Mouse (Mus musculus): Measurements from ENCODE around the gene Astn1. TPM values are rescaled to one million over a fixed set of nuclear protein-coding genes. Genes with fewer than 3 reads are reported as not detected.

The Astn1 gene
- total RNA-seq, 2 experiments from 2014 or later, result 176 to 181 TPM

DNA sequence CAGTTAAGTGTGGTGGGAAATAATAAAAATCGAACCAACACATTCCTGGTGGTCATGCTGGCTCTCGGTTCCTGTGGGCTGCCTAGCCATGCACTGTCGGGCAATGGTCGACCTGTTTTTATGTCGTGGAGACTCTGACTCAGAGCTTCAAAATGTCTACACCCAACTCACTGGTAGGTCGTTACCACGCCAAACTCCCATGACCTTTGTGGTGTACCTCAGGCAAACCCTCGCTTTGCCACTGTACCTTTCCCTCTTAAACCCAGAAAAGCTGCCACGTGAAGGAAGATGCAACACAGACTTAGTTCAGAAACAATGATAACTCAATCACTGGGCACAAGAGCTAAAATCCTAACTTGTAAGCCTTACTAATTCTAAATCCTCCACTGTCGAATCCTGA lies 244.3 kb downstream of the Astn1 start:
- no peak for DNase-seq (ENCODE audit: low spot score in 2 of 2)

DNA sequence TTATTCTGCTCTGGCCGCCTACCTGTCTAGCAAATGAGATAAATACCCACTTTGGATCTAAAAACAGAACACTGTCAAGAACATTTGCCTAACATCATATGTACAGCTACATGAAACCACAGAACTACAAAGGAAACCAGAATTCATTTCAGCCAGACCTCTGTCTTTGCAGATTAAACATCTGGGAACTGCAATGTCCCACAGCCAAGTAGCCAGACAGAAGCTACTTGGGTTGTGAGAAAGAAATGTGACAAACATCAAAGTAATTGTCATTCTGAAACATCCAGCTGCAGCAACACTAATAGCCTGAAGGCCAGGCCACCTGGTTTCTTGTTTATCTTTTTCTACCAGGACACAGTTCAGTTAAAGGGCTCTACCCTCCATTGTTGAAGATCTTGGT lies 245.1 kb downstream of the Astn1 start:
- no peak for DNase-seq (ENCODE audit: low spot score in 2 of 2)

DNA sequence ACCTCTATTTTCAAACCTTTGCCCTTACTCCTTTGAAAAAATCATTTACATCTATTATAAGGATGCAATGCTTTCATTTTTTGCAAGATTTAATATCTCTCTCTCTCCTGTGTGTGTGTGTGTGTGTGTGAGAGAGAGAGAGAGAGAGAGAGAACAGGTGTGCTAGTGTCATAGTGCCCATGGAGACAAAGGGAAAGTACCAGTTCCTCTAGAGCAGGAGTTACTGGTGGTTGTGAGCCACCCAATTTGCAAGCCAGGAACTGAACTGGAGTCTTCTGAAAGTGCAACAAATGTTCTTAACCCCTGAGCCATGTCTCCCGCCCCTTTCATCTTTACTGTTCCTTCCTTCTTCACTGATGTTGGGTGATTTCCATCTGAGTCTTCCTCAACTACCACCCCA lies 253.1 kb downstream of the Astn1 start:
- DNase-seq (ENCODE audit: low spot score in 2 of 2), result no peak

DNA sequence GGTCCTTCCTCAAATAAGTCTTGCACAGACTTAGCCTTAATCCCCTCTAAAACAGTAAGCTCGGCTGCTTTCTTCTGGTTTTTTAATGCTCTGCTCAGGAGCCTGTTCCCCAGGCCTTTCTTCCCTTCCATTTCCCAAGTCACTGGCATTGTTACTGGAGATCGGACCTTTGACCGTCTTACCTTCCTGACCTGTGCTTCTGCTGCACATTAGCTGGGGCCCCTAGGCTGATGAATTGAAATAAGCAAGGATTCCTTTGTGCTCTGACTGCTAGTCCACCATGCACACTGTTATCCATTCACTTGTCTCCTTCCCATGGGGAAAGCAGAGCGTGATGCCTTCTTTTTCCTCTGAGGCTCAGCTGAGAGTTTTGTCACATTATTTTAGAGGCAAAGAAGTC lies 255.9 kb downstream of the Astn1 start:
- no peak for DNase-seq (ENCODE audit: low spot score in 2 of 2)

DNA sequence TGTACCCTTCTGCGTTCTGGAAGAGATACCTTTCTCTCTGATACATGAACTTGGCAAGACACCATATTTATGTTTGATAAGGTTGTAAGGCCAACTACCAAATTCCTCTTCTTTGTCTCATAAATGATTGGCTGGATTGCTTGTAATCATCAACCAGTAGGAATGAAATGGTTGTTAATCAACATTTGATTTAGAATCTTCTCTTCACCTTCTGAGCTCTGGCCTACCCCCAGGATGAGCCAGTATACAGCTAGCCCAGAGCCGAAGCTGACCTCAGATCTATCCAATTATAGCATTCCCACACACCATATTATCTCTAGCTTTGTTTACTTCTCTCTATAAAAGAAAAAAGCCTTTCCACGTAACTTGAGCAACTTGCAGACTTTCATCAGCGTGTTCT lies 270.9 kb downstream of the Astn1 start:
- DNase-seq (ENCODE audit: low spot score in 2 of 2), result no peak

DNA sequence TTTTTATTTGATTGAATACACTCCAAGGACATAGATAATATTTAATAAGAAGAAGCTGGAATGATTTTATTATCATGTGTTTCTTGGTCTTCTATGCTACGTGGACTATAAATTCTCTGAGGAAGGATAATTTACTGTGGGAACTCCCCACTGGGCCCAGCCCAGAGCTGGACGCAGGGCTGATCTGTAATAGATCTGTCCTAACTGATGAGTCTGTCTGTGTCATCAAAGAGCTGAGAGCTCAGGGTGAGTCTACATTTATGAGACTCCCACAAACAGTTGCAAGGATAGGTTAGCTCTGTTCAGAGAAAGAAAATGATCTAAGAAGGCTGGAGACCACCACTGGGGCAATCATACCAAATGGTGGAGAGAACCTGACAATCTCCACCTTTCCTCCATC lies 271.4 kb downstream of the Astn1 start:
- DNase-seq (ENCODE audit: low spot score in 2 of 2), result no peak

DNA sequence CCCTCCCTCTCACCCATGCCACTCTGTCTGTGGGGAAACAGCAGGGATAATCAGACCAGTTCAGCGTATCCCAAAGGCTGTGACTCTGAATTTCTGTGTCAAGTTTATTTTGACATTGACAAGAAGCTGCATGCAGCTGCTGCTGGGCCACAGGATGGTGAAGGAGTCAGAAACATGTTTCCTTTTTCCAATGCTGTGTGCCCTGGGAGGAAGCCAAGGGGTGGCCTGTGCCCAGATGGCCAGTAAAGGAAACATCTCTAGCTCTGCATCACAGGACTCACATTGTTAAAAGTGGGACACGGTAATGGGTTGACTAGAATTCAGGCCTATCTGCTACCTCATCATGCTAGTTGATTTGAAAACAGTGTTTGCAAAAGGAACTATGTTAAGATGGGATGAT lies 279.2 kb downstream of the Astn1 start:
- DNase-seq (ENCODE audit: low spot score in 2 of 2), result peak in 1 of 2 experiments; percentile 23

DNA sequence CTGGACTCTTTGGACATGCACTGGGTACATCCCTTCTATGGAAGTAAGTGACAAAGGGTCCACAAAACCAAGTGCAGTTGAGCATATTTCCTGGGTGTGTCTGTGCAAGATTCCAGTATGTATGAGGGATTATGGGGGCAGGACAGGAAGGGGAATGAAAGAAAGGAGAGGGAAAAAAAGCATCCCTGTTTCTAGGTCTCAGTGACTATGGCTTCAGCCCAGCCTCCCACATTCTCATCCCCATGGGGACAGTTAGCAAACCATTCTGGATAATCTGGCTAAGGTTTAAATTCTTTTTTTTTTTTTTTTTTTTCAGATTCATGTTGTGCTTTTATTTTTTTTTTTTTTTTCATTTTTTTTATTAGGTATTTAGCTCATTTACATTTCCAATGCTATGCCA lies 280.2 kb downstream of the Astn1 start:
- DNase-seq (ENCODE audit: low spot score in 2 of 2), result no peak

DNA sequence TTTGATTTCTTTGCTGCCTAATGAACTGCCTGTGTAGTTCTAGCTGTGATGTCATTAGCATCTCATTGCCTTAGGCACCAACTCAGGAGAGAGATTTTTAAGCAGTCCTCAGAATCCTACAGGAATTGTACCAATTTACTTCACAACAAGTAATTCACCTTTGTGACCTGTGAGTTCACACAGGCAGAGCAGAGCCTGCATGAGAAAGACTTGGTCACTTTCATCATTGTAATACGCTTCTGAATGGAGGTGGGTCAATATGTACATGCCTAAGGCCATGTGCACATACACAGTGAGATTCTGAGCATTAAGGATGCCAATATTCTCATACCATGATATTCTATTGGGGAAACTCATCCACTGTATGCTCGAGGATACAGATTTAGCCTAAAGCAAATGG lies 290.7 kb downstream of the Astn1 start:
- no peak for DNase-seq (ENCODE audit: low spot score in 2 of 2)

DNA sequence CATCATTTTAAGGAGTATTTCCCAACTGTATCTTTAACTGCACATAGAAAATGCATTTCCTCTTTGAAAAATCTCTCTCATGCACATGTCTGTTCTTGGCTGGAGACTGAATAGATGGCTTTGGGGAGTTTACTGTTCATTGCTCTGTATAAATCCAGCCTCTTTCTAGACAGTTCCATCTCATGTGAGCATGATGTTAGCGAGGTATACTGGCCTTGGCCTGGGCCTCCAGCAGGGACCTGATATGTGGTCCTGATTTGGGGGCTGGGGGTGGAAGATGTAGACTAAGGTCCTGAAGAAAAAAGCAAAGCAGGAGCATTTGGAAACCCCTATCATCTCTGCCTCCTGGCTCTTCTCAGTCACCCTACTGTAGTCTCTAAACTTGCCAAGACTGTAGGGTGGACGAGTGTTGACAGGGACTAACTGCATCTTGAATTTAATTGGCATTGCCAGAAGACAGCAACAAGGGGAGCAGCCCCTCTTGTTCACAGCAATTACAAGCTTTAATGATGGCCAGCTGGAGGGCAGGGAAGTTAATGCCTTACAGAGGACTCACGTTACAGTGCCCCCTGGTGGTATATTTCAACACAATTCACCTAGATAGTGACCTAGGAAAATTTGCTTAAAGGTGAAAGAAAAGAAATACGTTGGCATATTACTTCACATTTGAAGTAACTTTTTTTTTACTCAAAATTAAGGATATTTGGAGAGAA lies 291.9 kb downstream of the Astn1 start:
- peak; percentile 37 to 46 for DNase-seq (ENCODE audit: low spot score in 2 of 2)

DNA sequence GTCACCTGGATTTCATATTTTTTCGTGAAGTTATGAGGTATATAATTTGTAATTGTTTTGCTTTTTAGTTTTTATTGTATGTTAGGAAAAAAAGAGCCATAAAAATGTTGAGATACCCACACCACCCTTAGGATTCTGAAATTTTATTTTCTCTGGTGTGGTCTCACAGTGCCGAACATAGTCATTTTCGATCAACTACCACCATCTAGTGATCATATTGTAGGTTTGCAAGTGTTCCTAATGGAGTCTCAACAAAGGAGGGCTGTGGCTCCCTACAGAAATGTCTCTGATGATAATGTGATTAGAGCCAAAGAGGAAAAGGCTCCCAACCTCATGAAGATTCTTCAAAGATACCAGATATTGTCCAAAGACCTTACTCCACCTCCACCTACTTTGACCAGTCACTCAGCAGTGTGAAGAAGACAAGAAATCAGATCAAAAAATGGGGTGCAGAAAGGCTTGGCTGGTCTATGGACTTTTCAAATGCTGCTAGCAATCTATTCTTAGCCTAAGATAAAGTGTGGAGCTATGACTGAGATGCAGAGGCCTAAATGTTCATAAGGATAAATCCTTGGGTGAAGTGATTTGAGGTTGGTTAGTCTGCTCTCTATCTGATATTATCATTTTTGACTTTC lies 292.6 kb downstream of the Astn1 start:
- no peak for DNase-seq (ENCODE audit: low spot score in 2 of 2)

DNA sequence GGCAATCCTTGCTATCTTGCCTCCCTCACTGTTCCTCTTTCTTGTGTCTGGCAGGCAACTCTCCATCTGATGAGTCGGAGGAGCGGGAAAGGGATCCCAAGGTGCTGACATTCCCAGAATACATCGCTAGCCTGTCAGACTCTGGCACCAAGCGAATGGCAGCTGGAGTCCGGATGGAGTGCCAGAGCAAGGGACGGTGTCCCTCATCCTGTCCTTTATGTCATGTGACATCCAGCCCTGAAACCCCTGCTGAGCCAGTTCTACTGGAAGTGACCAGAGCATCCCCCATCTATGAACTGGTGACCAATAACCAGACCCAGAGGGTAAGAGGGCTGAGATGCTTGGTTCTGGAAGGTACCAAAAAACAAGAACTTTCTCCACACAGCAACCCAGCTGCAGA lies 294.9 kb downstream of the Astn1 start:
- no peak for DNase-seq (ENCODE audit: low spot score in 2 of 2)

DNA sequence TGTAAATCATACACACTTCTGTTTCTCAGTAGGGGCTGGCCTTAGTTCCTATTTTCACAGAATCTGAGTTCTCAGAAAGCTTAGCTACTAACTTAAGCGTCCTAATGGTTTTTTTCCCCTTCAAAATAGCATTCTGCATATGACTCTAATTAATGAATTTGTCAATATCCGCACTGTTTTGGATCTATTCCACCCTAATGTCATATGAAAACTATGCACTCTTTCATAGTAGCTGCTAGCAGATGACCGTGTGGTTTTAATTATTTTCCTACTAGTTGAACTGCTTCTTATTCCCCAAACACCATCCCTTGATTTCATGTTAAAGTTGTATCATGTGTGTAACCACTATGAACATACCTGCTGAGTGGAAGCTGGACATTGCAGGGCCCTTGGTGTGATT lies 303.9 kb downstream of the Astn1 start:
- DNase-seq (ENCODE audit: low spot score in 2 of 2), result no peak

DNA sequence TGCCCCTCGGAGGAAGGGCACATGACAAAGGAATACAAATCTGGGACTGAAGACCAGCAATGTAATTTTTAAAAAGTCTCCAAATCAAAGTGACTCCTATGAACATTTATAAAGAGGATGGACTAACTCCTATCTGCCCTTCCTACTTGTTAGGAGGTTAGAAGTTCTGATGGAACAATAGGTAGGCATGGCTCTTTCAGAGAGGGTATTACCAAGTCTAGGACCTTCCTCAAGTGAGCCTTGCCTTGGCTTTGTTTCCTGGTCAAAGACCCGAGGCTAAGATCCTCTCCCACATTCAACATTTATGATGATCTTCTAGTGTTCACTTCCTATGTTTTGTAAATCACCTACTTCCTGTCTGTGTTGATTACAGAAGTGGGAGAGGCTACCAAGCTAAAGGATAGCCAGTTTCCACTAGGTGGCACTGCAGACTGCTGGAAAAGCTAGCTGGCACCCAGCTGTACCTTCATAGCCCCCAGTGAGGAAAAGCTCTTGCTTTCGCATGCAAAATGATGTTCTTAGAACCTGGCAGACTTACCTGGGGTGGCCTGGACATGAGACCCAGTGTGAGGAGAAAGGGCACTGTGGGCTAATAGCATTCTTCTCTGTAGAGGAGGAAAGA lies 308.0 kb downstream of the Astn1 start:
- peak; percentile 77 to 80 for DNase-seq (ENCODE audit: low spot score in 2 of 2)

DNA sequence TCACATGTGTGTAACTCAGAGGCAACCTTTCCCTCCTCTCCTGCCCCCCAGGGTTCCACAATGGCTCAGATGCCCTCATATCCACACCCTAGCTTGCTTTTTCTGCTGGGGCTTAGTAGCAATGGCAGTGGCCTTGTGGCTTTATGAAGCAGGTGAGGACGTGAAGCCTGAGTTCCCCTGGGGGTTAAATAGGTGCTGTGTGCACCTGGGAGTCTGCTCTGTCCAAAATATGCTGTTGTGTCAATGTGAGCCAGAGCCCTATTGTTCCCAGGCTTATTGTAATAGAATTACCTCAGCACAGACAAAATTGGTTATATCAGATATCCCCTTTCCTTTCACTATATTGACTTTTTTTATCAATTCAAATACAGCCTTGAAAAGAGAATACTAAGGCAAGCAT lies 325.7 kb downstream of the Astn1 start:
- DNase-seq (ENCODE audit: low spot score in 2 of 2), result no peak

DNA sequence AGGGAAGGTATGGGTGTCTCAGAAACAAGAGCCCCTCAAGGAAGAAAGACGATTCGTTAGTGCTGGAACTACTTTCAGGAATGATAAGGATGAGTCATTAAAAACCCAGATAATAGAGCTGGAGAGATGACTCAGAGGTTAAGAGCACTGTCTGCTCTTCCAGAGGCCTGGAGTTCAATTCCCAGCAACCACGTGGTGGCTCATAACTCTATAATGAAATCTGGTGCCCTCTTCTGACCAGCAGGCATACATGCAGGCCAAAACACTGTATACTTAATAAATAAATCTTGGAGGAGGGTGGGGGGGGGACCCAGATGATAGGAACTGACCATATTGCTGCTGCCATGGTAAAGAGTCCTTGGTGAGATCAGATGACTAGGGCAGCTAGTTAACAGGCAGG lies 335.4 kb downstream of the Astn1 start:
- no peak for DNase-seq (ENCODE audit: low spot score in 2 of 2)

DNA sequence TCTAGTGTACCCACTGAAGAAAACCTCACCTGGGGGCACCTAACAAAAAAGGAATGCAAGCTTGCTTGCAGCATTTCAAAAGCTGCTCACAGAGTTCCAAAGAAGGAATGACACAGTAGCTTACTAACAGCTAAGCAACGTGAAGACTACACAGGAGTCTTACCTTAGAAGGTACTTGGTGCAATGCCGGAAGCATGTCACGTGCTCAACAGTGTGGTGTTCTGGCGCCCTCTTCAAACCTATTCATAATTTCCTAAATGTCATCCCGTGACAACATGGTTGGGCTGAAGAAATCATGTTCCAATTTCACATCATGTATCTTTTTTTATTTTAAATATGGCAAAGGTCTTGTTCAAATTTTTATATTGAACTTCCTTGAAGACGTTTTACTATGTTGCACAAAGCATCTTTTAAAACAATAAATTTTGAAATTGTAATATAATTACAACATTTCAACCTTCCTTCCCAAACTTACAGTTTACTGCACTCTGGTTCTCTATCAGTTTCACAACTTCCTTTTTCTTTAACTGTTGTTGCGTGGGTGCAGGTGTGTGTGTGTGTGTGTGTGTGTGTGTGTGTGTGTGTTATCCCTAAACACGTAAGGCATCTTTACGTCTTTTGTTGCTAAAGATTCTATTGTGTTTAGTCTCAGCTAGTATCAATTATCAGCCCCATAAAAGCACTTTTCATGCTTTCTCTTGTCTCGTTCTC lies 335.9 kb downstream of the Astn1 start:
- DNase-seq (ENCODE audit: low spot score in 2 of 2), result no peak

DNA sequence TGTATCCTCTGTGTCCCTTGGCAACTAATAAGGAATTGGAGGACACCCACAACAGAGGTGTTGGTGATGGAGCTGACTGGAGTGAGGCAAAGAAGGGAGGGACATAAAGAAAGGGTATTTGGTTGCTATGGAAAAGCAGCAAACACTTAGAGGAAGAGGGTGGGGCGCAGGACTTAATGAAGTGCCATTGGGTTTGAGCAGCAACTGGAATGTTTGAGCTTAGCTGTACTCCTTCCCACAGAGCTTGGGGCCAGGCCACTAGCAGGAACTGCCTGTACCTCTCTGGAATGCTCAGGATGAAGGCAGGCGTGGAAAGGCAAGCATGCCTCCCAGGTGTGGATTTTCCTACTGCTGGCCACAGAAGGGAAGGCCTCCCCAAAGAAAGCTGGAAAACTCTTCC lies 337.2 kb downstream of the Astn1 start:
- DNase-seq (ENCODE audit: low spot score in 2 of 2), result no peak

DNA sequence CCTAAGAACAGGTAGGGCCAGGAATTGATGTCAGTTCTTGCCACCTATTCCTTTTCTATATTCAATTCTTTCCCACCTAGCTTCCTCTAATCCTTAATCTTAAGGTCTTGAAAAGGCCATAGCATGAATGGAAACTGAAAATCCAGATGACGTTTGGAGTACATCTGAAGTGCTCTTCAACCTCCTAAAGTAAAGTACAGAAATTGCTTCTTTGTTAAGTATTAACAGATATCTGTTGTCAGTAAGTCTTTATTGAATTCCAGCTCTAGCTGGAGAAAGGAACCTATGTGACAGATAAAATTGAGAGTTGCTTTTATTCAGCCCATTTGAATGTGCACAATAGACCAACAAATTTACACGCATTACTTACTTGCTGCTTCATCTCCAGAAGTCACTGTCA lies 338.1 kb downstream of the Astn1 start:
- no peak for DNase-seq (ENCODE audit: low spot score in 2 of 2)

DNA sequence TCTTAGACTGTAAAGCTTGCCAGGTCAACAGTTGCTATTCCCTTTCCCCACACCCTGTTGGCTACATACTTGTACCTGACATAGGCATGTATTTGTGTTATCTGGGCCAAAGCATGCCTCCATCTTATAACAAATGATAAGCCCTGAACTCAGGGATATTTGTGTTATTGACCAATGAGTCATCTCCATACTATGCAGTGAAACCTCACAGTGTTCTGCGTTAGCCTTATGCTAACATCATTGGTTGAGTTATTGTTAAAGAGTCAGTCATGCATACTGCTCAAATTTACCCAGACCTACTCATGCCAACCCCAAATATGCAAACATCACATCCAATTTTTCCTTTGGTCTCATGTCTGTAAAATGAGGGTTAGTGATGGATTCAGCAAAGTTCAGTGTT lies 339.3 kb downstream of the Astn1 start:
- DNase-seq (ENCODE audit: low spot score in 2 of 2), result no peak

DNA sequence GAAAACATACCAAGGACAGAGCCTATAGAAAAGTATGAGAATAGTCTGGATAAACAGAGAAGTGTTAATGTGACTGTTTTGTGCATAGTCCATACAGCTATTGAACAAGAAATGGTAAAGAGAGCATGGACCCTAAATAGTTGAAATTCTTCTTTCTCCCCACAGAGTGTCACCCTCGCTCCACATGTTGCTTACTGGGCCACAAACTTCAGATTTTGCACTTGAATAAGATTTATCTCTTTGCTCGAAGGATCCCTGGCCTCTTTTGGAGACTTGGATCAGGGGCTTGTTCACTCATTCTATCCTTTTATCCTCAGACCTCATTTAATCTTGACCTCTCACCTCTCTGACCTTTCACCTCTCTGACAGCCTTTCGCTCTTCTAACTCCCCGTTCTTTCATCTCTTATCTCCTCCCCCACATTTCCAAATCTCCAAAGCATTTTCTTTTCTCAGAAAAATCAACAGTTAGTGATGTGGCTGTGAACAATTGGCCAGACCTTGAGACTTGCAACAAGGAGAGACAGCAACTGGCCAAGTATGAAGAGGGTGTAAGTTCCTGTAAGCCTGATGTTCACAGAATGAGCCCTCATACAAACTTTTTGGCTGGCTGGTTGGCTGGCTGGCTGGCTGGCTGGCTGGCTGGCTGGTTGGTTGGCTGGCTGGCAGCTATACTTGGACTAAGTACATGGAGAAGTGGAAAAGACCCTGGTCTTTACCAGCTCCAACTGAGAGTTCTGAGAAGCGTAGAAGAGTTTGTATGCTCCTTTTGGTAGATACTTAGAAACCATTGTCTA lies 351.4 kb downstream of the Astn1 start:
- peak; percentile 48 to 57 for DNase-seq (ENCODE audit: low spot score in 2 of 2)
